Mouse (Mus musculus): ENCODE results near the gene Upf1. TPM values are rescaled to one million over a fixed set of nuclear protein-coding genes. Genes with fewer than 3 reads are reported as not detected.

Gene Upf1
- polyA plus RNA-seq, 1 experiment from 2014 or later = 11.8 TPM

- Histone ChIP-seq H3K4me1 (replicated peaks; ENCODE audit: control insufficient read depth, insufficient read depth, low read length) (peaks cover 13% of the 10 kb centered on the region), H3K9me3 (ENCODE audit: control insufficient read depth, low read length) (no peaks in the 10 kb centered on the region), H3K9ac (replicated peaks; ENCODE audit: low read depth, low read length) (no peak overlapping the region), H3K4me3 (replicated peaks; ENCODE audit: low read length) (no peak overlapping the region), H3K36me3 (ENCODE audit: control insufficient read depth, insufficient read depth) (no peaks in the 10 kb centered on the region), H3K27ac (ENCODE audit: low read length) (no peak overlapping the region), H3K4me2 (ENCODE audit: low read length) (no peak overlapping the region), H3K27me3 (replicated peaks; ENCODE audit: control insufficient read depth, insufficient read depth, low read length) (peaks cover 70% of the 10 kb centered on the region)
- ATAC-seq = no peak
- 11% methylated on average over 15 of the region's 15 CpGs for WGBS
Measured at GRCm38 (mm10) chr8:70377049-70377448, 24.0 kb upstream of the Upf1 start.

GRCm38 (mm10) chr8:70376275-70376741, 23.2 kb upstream of the Upf1 start:
- H3K9ac ChIP-seq (replicated peaks; ENCODE audit: low read depth, low read length) = no peak overlapping the region
- ATAC-seq = no peak
- 5% methylated on average over 37 of the region's 37 CpGs for WGBS
- no peak overlapping the region for H3K4me3 ChIP-seq (replicated peaks; ENCODE audit: low read length)
- no peaks in the 10 kb centered on the region for H3K36me3 ChIP-seq (ENCODE audit: control insufficient read depth, insufficient read depth)
- no peaks in the 10 kb centered on the region for H3K9me3 ChIP-seq (ENCODE audit: control insufficient read depth, low read length)
- peaks cover 77% of the 10 kb centered on the region for H3K27me3 ChIP-seq (replicated peaks; ENCODE audit: control insufficient read depth, insufficient read depth, low read length)
- H3K4me2 ChIP-seq (ENCODE audit: low read length) = no peak overlapping the region
- peaks cover 13% of the 10 kb centered on the region for H3K4me1 ChIP-seq (replicated peaks; ENCODE audit: control insufficient read depth, insufficient read depth, low read length)
- H3K27ac ChIP-seq (ENCODE audit: low read length) = no peak overlapping the region

- ATAC-seq = no peak; the same call in 1 of the 2 replicates
- Histone ChIP-seq H3K27me3 (replicated peaks; ENCODE audit: control insufficient read depth, insufficient read depth, low read length) (peaks cover 78% of the 10 kb centered on the region), H3K36me3 (ENCODE audit: control insufficient read depth, insufficient read depth) (no peaks in the 10 kb centered on the region), H3K4me1 (replicated peaks; ENCODE audit: control insufficient read depth, insufficient read depth, low read length) (peaks cover 13% of the 10 kb centered on the region), H3K9me3 (ENCODE audit: control insufficient read depth, low read length) (no peaks in the 10 kb centered on the region), H3K4me3 (replicated peaks; ENCODE audit: low read length) (no peak overlapping the region), H3K27ac (ENCODE audit: low read length) (no peak overlapping the region), H3K9ac (replicated peaks; ENCODE audit: low read depth, low read length) (no peak overlapping the region), H3K4me2 (ENCODE audit: low read length) (no peak overlapping the region)
- WGBS = 6% methylated on average over 35 of the region's 35 CpGs
Measured at GRCm38 (mm10) chr8:70375212-70375859, 22.3 kb upstream of the Upf1 start.

GRCm38 (mm10) chr8:70374318-70374927, 21.3 kb upstream of the Upf1 start:
- ATAC-seq = peak; percentile 70
- Histone ChIP-seq H3K9ac (replicated peaks; ENCODE audit: low read depth, low read length) (no peak overlapping the region), H3K27ac (ENCODE audit: low read length) (no peak overlapping the region), H3K9me3 (ENCODE audit: control insufficient read depth, low read length) (no peaks in the 10 kb centered on the region), H3K27me3 (replicated peaks; ENCODE audit: control insufficient read depth, insufficient read depth, low read length) (peaks cover 78% of the 10 kb centered on the region), H3K36me3 (ENCODE audit: control insufficient read depth, insufficient read depth) (no peaks in the 10 kb centered on the region), H3K4me3 (replicated peaks; ENCODE audit: low read length) (peak overlapping the region; percentile 33), H3K4me1 (replicated peaks; ENCODE audit: control insufficient read depth, insufficient read depth, low read length) (peaks cover 13% of the 10 kb centered on the region), H3K4me2 (ENCODE audit: low read length) (peak overlapping the region; percentile 40)
- WGBS = under 1% methylated on average over 47 of the region's 53 CpGs

- H3K4me2 ChIP-seq (ENCODE audit: low read length) = peak within 1 kb of the TSS; percentile 40
- peaks cover 73% of the 10 kb centered on the region for H3K27me3 ChIP-seq (replicated peaks; ENCODE audit: control insufficient read depth, insufficient read depth, low read length)
- WGBS = 3% methylated on average over 47 of the region's 47 CpGs
- H3K9me3 ChIP-seq (ENCODE audit: control insufficient read depth, low read length) = no peaks in the 10 kb centered on the region
- H3K27ac ChIP-seq (ENCODE audit: low read length) = no peak within 1 kb of the TSS
- H3K36me3 ChIP-seq (ENCODE audit: control insufficient read depth, insufficient read depth) = no peaks in the 10 kb centered on the region
- ATAC-seq = no peak
- peak within 1 kb of the TSS; percentile 33 for H3K4me3 ChIP-seq (replicated peaks; ENCODE audit: low read length)
- H3K9ac ChIP-seq (replicated peaks; ENCODE audit: low read depth, low read length) = no peak within 1 kb of the TSS
- H3K4me1 ChIP-seq (replicated peaks; ENCODE audit: control insufficient read depth, insufficient read depth, low read length) = peaks cover 13% of the 10 kb centered on the region
Measured at GRCm38 (mm10) chr8:70373397-70374317, 20.6 kb upstream of the Upf1 start, which contains the start of gene Comp. Gene Comp, plus strand, starts transcription at chr8:70373558.

GRCm38 (mm10) chr8:70371951-70372350, 18.9 kb upstream of the Upf1 start:
- 31% methylated on average over 6 of the region's 6 CpGs for WGBS
- no peak overlapping the region for H3K27ac ChIP-seq (ENCODE audit: low read length)
- H3K9me3 ChIP-seq (ENCODE audit: control insufficient read depth, low read length) = no peaks in the 10 kb centered on the region
- ATAC-seq = no peak
- no peak overlapping the region for H3K4me3 ChIP-seq (replicated peaks; ENCODE audit: low read length)
- peaks cover 57% of the 10 kb centered on the region for H3K27me3 ChIP-seq (replicated peaks; ENCODE audit: control insufficient read depth, insufficient read depth, low read length)
- H3K4me1 ChIP-seq (replicated peaks; ENCODE audit: control insufficient read depth, insufficient read depth, low read length) = peaks cover 13% of the 10 kb centered on the region
- H3K9ac ChIP-seq (replicated peaks; ENCODE audit: low read depth, low read length) = no peak overlapping the region
- no peaks in the 10 kb centered on the region for H3K36me3 ChIP-seq (ENCODE audit: control insufficient read depth, insufficient read depth)
- H3K4me2 ChIP-seq (ENCODE audit: low read length) = no peak overlapping the region

GRCm38 (mm10) chr8:70370476-70370875, 17.4 kb upstream of the Upf1 start:
- Histone ChIP-seq H3K9ac (replicated peaks; ENCODE audit: low read depth, low read length) (no peak overlapping the region), H3K4me1 (replicated peaks; ENCODE audit: control insufficient read depth, insufficient read depth, low read length) (peaks cover 11% of the 10 kb centered on the region), H3K27me3 (replicated peaks; ENCODE audit: control insufficient read depth, insufficient read depth, low read length) (peaks cover 42% of the 10 kb centered on the region), H3K4me3 (replicated peaks; ENCODE audit: low read length) (no peak overlapping the region), H3K4me2 (ENCODE audit: low read length) (no peak overlapping the region), H3K9me3 (ENCODE audit: control insufficient read depth, low read length) (no peaks in the 10 kb centered on the region), H3K27ac (ENCODE audit: low read length) (no peak overlapping the region), H3K36me3 (ENCODE audit: control insufficient read depth, insufficient read depth) (no peaks in the 10 kb centered on the region)
- ATAC-seq = no peak
- 76% methylated on average over 7 of the region's 7 CpGs for WGBS

- Histone ChIP-seq H3K4me1 (replicated peaks; ENCODE audit: control insufficient read depth, insufficient read depth, low read length) (no peaks in the 10 kb centered on the region), H3K4me3 (replicated peaks; ENCODE audit: low read length) (no peak overlapping the region), H3K9ac (replicated peaks; ENCODE audit: low read depth, low read length) (no peak overlapping the region), H3K27me3 (replicated peaks; ENCODE audit: control insufficient read depth, insufficient read depth, low read length) (peaks cover 3% of the 10 kb centered on the region), H3K4me2 (ENCODE audit: low read length) (no peak overlapping the region), H3K9me3 (ENCODE audit: control insufficient read depth, low read length) (no peaks in the 10 kb centered on the region), H3K27ac (ENCODE audit: low read length) (no peak overlapping the region), H3K36me3 (ENCODE audit: control insufficient read depth, insufficient read depth) (no peaks in the 10 kb centered on the region)
- 68% methylated on average over 5 of the region's 5 CpGs for WGBS
- ATAC-seq = no peak
Measured at GRCm38 (mm10) chr8:70366588-70366987, 13.5 kb upstream of the Upf1 start.

GRCm38 (mm10) chr8:70364066-70364465, 11.0 kb upstream of the Upf1 start:
- no peaks in the 10 kb centered on the region for H3K4me1 ChIP-seq (replicated peaks; ENCODE audit: control insufficient read depth, insufficient read depth, low read length)
- 23% methylated on average over 5 of the region's 5 CpGs for WGBS
- H3K4me3 ChIP-seq (replicated peaks; ENCODE audit: low read length) = no peak overlapping the region
- H3K4me2 ChIP-seq (ENCODE audit: low read length) = no peak overlapping the region
- H3K9ac ChIP-seq (replicated peaks; ENCODE audit: low read depth, low read length) = no peak overlapping the region
- no peak for ATAC-seq
- no peaks in the 10 kb centered on the region for H3K27me3 ChIP-seq (replicated peaks; ENCODE audit: control insufficient read depth, insufficient read depth, low read length)
- no peaks in the 10 kb centered on the region for H3K36me3 ChIP-seq (ENCODE audit: control insufficient read depth, insufficient read depth)
- H3K9me3 ChIP-seq (ENCODE audit: control insufficient read depth, low read length) = no peaks in the 10 kb centered on the region
- H3K27ac ChIP-seq (ENCODE audit: low read length) = no peak overlapping the region
